Mouse (Mus musculus): ENCODE data around the gene Lamb1.

Lamb1 gene

GRCm38 (mm10) chr12:31333261-31333660 lies 68.2 kb downstream of the Lamb1 start:
- H3K4me1 ChIP-seq (replicated peaks; ENCODE audit: low read depth, low read length), result no peaks in the 10 kb centered on the region
- TF ChIP-seq POU5F1 (IDR thresholded peaks at IDR 0.05; ENCODE audit: borderline replicate concordance, low read length), result no peak
- no peak for TF ChIP-seq NANOG (IDR thresholded peaks at IDR 0.05; ENCODE audit: borderline replicate concordance, low read length)
- TF ChIP-seq CTCF (conservative IDR thresholded peaks at IDR 0.05; ENCODE audit: low read length), result no peak

GRCm38 (mm10) chr12:31350191-31350943 lies 85.3 kb downstream of the Lamb1 start:
- H3K4me1 ChIP-seq (replicated peaks; ENCODE audit: low read depth, low read length), result peaks cover 7% of the 10 kb centered on the region
- H3K9me3 ChIP-seq (ENCODE audit: low read length), result peaks cover 39% of the 10 kb centered on the region
- H3K36me3 ChIP-seq (ENCODE audit: insufficient read depth, low read length), result peaks cover 17% of the 10 kb centered on the region
- no peaks in the 10 kb centered on the region for H3K27me3 ChIP-seq (ENCODE audit: insufficient read depth, low read length)
- peak overlapping the region; percentile 92 for H3K4me3 ChIP-seq (replicated peaks; ENCODE audit: low read length)
- no peak for TF ChIP-seq POU5F1 (IDR thresholded peaks at IDR 0.05; ENCODE audit: borderline replicate concordance, low read length)
- TF ChIP-seq CTCF (conservative IDR thresholded peaks at IDR 0.05; ENCODE audit: low read length), result no peak
- no peak for TF ChIP-seq NANOG (IDR thresholded peaks at IDR 0.05; ENCODE audit: borderline replicate concordance, low read length)

More at GRCm38 (mm10) chr12:31333261-31333660, 68.2 kb downstream of the Lamb1 start:
- Histone ChIP-seq H3K36me3 (ENCODE audit: insufficient read depth, low read length) (peaks cover 78% of the 10 kb centered on the region), H3K27me3 (ENCODE audit: insufficient read depth, low read length) (no peaks in the 10 kb centered on the region), H3K4me3 (replicated peaks; ENCODE audit: low read length) (no peak overlapping the region), H3K9me3 (ENCODE audit: low read length) (no peaks in the 10 kb centered on the region)

GRCm38 (mm10) chr12:31350944-31351928 lies 86.2 kb downstream of the Lamb1 start, which contains the start of gene Dld:
Gene Dld, minus strand, starts transcription at chr12:31351453.
- Histone ChIP-seq H3K9me3 (ENCODE audit: low read length) (peaks cover 47% of the 10 kb centered on the region), H3K4me3 (replicated peaks; ENCODE audit: low read length) (peak within 1 kb of the TSS; percentile 92), H3K36me3 (ENCODE audit: insufficient read depth, low read length) (peaks cover 17% of the 10 kb centered on the region), H3K4me1 (replicated peaks; ENCODE audit: low read depth, low read length) (peaks cover 7% of the 10 kb centered on the region), H3K27me3 (ENCODE audit: insufficient read depth, low read length) (no peaks in the 10 kb centered on the region)
- TF ChIP-seq NANOG (IDR thresholded peaks at IDR 0.05; ENCODE audit: borderline replicate concordance, low read length), result no peak

- Histone ChIP-seq H3K4me3 (replicated peaks; ENCODE audit: low read length) (no peak overlapping the region), H3K36me3 (ENCODE audit: insufficient read depth, low read length) (no peaks in the 10 kb centered on the region), H3K27me3 (ENCODE audit: insufficient read depth, low read length) (no peaks in the 10 kb centered on the region), H3K9me3 (ENCODE audit: low read length) (peaks cover 54% of the 10 kb centered on the region), H3K4me1 (replicated peaks; ENCODE audit: low read depth, low read length) (no peaks in the 10 kb centered on the region)
- TF ChIP-seq NANOG (IDR thresholded peaks at IDR 0.05; ENCODE audit: borderline replicate concordance, low read length) (no peak), POU5F1 (IDR thresholded peaks at IDR 0.05; ENCODE audit: borderline replicate concordance, low read length) (no peak), CTCF (conservative IDR thresholded peaks at IDR 0.05; ENCODE audit: low read length) (no peak)
Measured at GRCm38 (mm10) chr12:31366428-31366827, 101.4 kb downstream of the Lamb1 start.

GRCm38 (mm10) chr12:31367721-31368120 lies 102.7 kb downstream of the Lamb1 start:
- no peaks in the 10 kb centered on the region for H3K36me3 ChIP-seq (ENCODE audit: insufficient read depth, low read length)
- H3K4me1 ChIP-seq (replicated peaks; ENCODE audit: low read depth, low read length), result no peaks in the 10 kb centered on the region
- no peaks in the 10 kb centered on the region for H3K27me3 ChIP-seq (ENCODE audit: insufficient read depth, low read length)
- TF ChIP-seq NANOG (IDR thresholded peaks at IDR 0.05; ENCODE audit: borderline replicate concordance, low read length), result no peak
- TF ChIP-seq CTCF (conservative IDR thresholded peaks at IDR 0.05; ENCODE audit: low read length), result no peak
- no peak for TF ChIP-seq POU5F1 (IDR thresholded peaks at IDR 0.05; ENCODE audit: borderline replicate concordance, low read length)
- H3K4me3 ChIP-seq (replicated peaks; ENCODE audit: low read length), result no peak overlapping the region
- peaks cover 55% of the 10 kb centered on the region for H3K9me3 ChIP-seq (ENCODE audit: low read length)

GRCm38 (mm10) chr12:31369118-31369517 lies 104.1 kb downstream of the Lamb1 start:
- no peaks in the 10 kb centered on the region for H3K27me3 ChIP-seq (ENCODE audit: insufficient read depth, low read length)
- H3K4me3 ChIP-seq (replicated peaks; ENCODE audit: low read length), result no peak overlapping the region
- TF ChIP-seq CTCF (conservative IDR thresholded peaks at IDR 0.05; ENCODE audit: low read length) (no peak), NANOG (IDR thresholded peaks at IDR 0.05; ENCODE audit: borderline replicate concordance, low read length) (no peak), POU5F1 (IDR thresholded peaks at IDR 0.05; ENCODE audit: borderline replicate concordance, low read length) (no peak)
- H3K4me1 ChIP-seq (replicated peaks; ENCODE audit: low read depth, low read length), result no peaks in the 10 kb centered on the region
- peaks cover 58% of the 10 kb centered on the region for H3K9me3 ChIP-seq (ENCODE audit: low read length)
- no peaks in the 10 kb centered on the region for H3K36me3 ChIP-seq (ENCODE audit: insufficient read depth, low read length)

GRCm38 (mm10) chr12:31369656-31370055 lies 104.6 kb downstream of the Lamb1 start:
- Histone ChIP-seq H3K36me3 (ENCODE audit: insufficient read depth, low read length) (no peaks in the 10 kb centered on the region), H3K27me3 (ENCODE audit: insufficient read depth, low read length) (no peaks in the 10 kb centered on the region), H3K4me1 (replicated peaks; ENCODE audit: low read depth, low read length) (no peaks in the 10 kb centered on the region), H3K9me3 (ENCODE audit: low read length) (peaks cover 62% of the 10 kb centered on the region), H3K4me3 (replicated peaks; ENCODE audit: low read length) (no peak overlapping the region)
- TF ChIP-seq CTCF (conservative IDR thresholded peaks at IDR 0.05; ENCODE audit: low read length), result no peak
- no peak for TF ChIP-seq NANOG (IDR thresholded peaks at IDR 0.05; ENCODE audit: borderline replicate concordance, low read length)
- no peak for TF ChIP-seq POU5F1 (IDR thresholded peaks at IDR 0.05; ENCODE audit: borderline replicate concordance, low read length)

GRCm38 (mm10) chr12:31374603-31375282 lies 109.7 kb downstream of the Lamb1 start:
- Histone ChIP-seq H3K4me1 (replicated peaks; ENCODE audit: low read depth, low read length) (no peaks in the 10 kb centered on the region), H3K9me3 (ENCODE audit: low read length) (peaks cover 31% of the 10 kb centered on the region), H3K4me3 (replicated peaks; ENCODE audit: low read length) (no peak overlapping the region), H3K36me3 (ENCODE audit: insufficient read depth, low read length) (no peaks in the 10 kb centered on the region), H3K27me3 (ENCODE audit: insufficient read depth, low read length) (no peaks in the 10 kb centered on the region)
- TF ChIP-seq NANOG (IDR thresholded peaks at IDR 0.05; ENCODE audit: borderline replicate concordance, low read length) (no peak), POU5F1 (IDR thresholded peaks at IDR 0.05; ENCODE audit: borderline replicate concordance, low read length) (no peak), CTCF (conservative IDR thresholded peaks at IDR 0.05; ENCODE audit: low read length) (no peak; the same call in 1 of the 2 replicates)

All from E14TG2a.4 (cell line).